ENCODE assay signal across 11 mouse cellular contexts in genomic region chr6:6463807-6464470, GRCm38 (mm10).
A peak's percentile ranks its signal among the peaks of the same experiment; 100 is the strongest.
DNase-seq lines count a peak whose midpoint lies in the region; ATAC-seq lines count a peak whose summit lies in the region.
"Had no signal": no experiment of that assay in that cellular context is flagged by ENCODE, and none has a peak within 500 bp of the region (broad histone marks: within the 10 kb centered on the region; RNA-seq: fewer than 3 reads in every experiment).

No protein-coding gene starts in this region.

- DNase-seq in retina, postnatal 1 day: peak; percentile 49
- DNase-seq in retina, embryonic 14.5 days (ENCODE audit: low spot score): no peak
- peak; percentile 77 for DNase-seq in forelimb bud, embryonic 11.5 days (ENCODE audit: low read depth, low spot score)
- DNase-seq in mesoderm, embryonic 11.5 days (ENCODE audit: low read depth, low spot score): peak; percentile 68
- DNase-seq in frontal cortex, postnatal 14 days (ENCODE audit: low spot score in 2 of 2): no peak
- no peak for DNase-seq in frontal cortex, postnatal 10 days (ENCODE audit: low spot score in 2 of 2)
- DNase-seq in spleen, adult 12 weeks (ENCODE audit: low spot score): no peak
- DNase-seq: adrenal gland, postnatal 14 days; liver, embryonic 13.5 days; thymus, postnatal 25 days had no signal

- ATAC-seq in granulocyte monocyte progenitor cell, adult 5-6 weeks (replicated peaks; ENCODE audit: poor library complexity, severe bottlenecking): no peak

Comparison
In these comparisons a context has a peak if more than half of its experiments do, and no peak if none do; other contexts are left out.
1. DNase-seq: peak in retina, postnatal 1 day (single experiment), forelimb bud, embryonic 11.5 days (single experiment) and mesoderm, embryonic 11.5 days (single experiment); none in retina, embryonic 14.5 days (single experiment), frontal cortex, postnatal 14 days (0 of 2), frontal cortex, postnatal 10 days (0 of 2) and spleen, adult 12 weeks (single experiment).